Mouse (Mus musculus): ENCODE measurements at regions not wholly inside any gene's neighbourhood (a gene's known extent, or its start where the extent isn't known, plus 50 kb on each side); places are given as distances from the start of the nearest gene placed in this dataset.

GRCm38 (mm10) chr6:100479881-100480280 is 191.1 kb downstream of the Shq1 start:
- no peak for TF ChIP-seq POLR2A (IDR thresholded peaks at IDR 0.05; ENCODE audit: insufficient read depth, low read depth, low read length)
- no peak for TF ChIP-seq CTCF (IDR thresholded peaks at IDR 0.05; ENCODE audit: insufficient read depth, low read depth, low read length)

All from olfactory bulb, adult 2 months (tissue).